Mouse (Mus musculus) liver, postnatal 0 days (tissue): ENCODE results near the gene Tbc1d22a.

ENCODE experiments used
- CTCF ChIP-seq: sonication (generic); IDR thresholded peaks from 2 replicates; pipeline ENCODE4 v1.5.1; 2016; ENCODE audit warnings: antibody characterized with exemption, low read depth
- EP300 ChIP-seq: IDR thresholded peaks from 2 replicates; pipeline ENCODE4 v1.6.1; 2016; ENCODE audit warnings: antibody characterized with exemption, low read depth, mild to moderate bottlenecking

GRCm38 (mm10) chr15:86280137-86280536 lies 65.9 kb downstream of the Tbc1d22a start:
- TF ChIP-seq CTCF (no peak), EP300 (no peak)
